Mouse (Mus musculus) neural tube, embryonic 14.5 days (tissue): ENCODE results near the gene F11. TPM values are rescaled to one million over a fixed set of nuclear protein-coding genes. Genes with fewer than 3 reads are reported as not detected.

Source experiments
- ATAC-seq: fragments of 200-750 bp; cut with Nextera tagmentation; 2 replicates; pipeline ENCODE4 v1.8.0; 2017; ENCODE audit warnings: low read depth, mild to moderate bottlenecking, moderate TSS enrichment, moderate library complexity
- H3K27ac ChIP-seq: fragments of 300-500 bp; sonication (generic); 2 replicates; pipeline ENCODE4 v1.5.1; 2014; ENCODE audit warnings: low read depth, mild to moderate bottlenecking, control low read depth, low read length, moderate library complexity, mixed read lengths
- H3K27me3 ChIP-seq: fragments of 300-500 bp; sonication (generic); 2 replicates; pipeline ENCODE4 v1.6.1; 2014; ENCODE audit warnings: low read length; ENCODE audit not compliant: control insufficient read depth, insufficient read depth
- H3K36me3 ChIP-seq: fragments of 300-500 bp; sonication (generic); 2 replicates; pipeline ENCODE4 v1.6.1; 2014; ENCODE audit warnings: low read length, mixed read lengths; ENCODE audit not compliant: control insufficient read depth, insufficient read depth
- H3K4me1 ChIP-seq: fragments of 300-500 bp; sonication (generic); 2 replicates; pipeline ENCODE4 v1.6.1; 2014; ENCODE audit warnings: low read length; ENCODE audit not compliant: control insufficient read depth, insufficient read depth
- H3K4me2 ChIP-seq: fragments of 300-500 bp; sonication (generic); 2 replicates; pipeline ENCODE4 v1.6.1; 2014; ENCODE audit warnings: mild to moderate bottlenecking, low read depth, low read length, control low read depth
- H3K4me3 ChIP-seq: fragments of 300-500 bp; sonication (generic); 2 replicates; pipeline ENCODE4 v1.5.1; 2014; ENCODE audit warnings: low read depth, low read length, control low read depth, mixed read lengths
- H3K9ac ChIP-seq: fragments of 300-500 bp; sonication (generic); replicated peaks from 2 replicates; pipeline ENCODE4 v1.6.1; 2014; ENCODE audit warnings: low read depth, mild to moderate bottlenecking, control low read depth, low read length, mixed read lengths
- H3K9me3 ChIP-seq: fragments of 300-500 bp; sonication (generic); 2 replicates; pipeline ENCODE4 v1.6.1; 2016; ENCODE audit warnings: low read length; ENCODE audit not compliant: control insufficient read depth
- WGBS: fragments of 180-500 bp; shearing (Covaris S2); extraction: QIAGEN DNeasy Blood & Tissue Kit; methylation state at CpG from one replicate; pipeline ENCODE4 v1.1.7; 2014; 5-methylcytosine and 5-hydroxymethylcytosine counted together
- polyA plus RNA-seq: library from polyadenylated mRNA; unstranded; fragments of >200 nt; fragmentation: Nextera tagmentation; extraction: Ambion mirVana; gene quantifications from 2 replicates; pipeline ENCODE4 v1.2.1, GENCODE M21; 2014

The F11 gene
- polyA plus RNA-seq, 1 experiment from 2014 or later = not detected

GRCm38 (mm10) chr8:45281630-45282029 lies 19.8 kb upstream of the F11 start:
- ATAC-seq = no peak
- no peak overlapping the region for H3K27ac ChIP-seq
- 78% methylated on average over 8 of the region's 8 CpGs for WGBS

DNA sequence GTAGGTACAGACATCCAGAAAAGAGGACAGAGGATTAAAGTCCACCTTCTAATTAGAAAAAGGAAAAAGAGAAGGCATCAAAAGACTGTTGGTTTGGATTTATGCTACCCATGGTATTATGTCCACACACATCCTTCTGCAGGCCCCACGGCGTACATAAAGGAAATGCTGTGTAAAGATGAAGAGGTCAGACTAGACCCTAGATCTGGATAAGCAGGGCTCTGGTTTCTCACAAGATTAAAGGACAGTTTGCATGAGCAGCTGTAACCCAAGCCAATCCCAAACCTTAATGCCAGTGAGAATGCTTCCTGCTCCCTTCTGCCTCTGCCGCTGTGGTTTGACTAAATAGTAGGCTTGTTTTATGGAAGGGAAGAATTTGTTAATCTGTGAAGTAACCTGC lies 15.6 kb upstream of the F11 start:
- Histone ChIP-seq H3K9me3 (no peaks in the 10 kb centered on the region), H3K27me3 (no peaks in the 10 kb centered on the region), H3K9ac (no peak overlapping the region), H3K4me1 (no peaks in the 10 kb centered on the region), H3K36me3 (no peaks in the 10 kb centered on the region), H3K27ac (no peak overlapping the region), H3K4me3 (no peak overlapping the region), H3K4me2 (no peak overlapping the region)
- 85% methylated on average over 3 of the region's 3 CpGs for WGBS
- no peak for ATAC-seq

More at GRCm38 (mm10) chr8:45281630-45282029, 19.8 kb upstream of the F11 start:
- no peaks in the 10 kb centered on the region for H3K36me3 ChIP-seq
- H3K4me1 ChIP-seq = no peaks in the 10 kb centered on the region
- H3K4me3 ChIP-seq = no peak overlapping the region
- H3K9me3 ChIP-seq = no peaks in the 10 kb centered on the region
- no peak overlapping the region for H3K9ac ChIP-seq
- no peak overlapping the region for H3K4me2 ChIP-seq
- no peaks in the 10 kb centered on the region for H3K27me3 ChIP-seq

DNA sequence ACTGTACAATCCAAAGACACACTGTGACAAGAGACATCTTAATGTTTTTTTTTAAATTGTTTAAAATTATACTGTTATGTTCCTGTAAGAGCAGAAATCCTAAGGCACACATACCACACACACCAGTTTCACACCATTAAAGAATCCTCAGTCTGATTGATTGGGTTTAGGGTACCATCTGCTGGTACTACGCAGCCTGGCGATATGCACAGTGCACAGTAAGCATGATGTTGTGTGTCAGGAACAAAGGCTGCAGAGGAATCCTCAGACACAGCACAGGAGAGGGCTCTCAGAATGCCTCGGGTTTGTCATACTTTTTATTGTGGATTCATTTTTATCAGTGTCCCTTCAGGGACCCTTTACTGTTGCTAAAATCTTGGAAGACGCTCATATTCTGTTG lies 12.5 kb upstream of the F11 start:
- Histone ChIP-seq H3K4me1 (no peaks in the 10 kb centered on the region), H3K9me3 (no peaks in the 10 kb centered on the region), H3K9ac (no peak overlapping the region), H3K27me3 (no peaks in the 10 kb centered on the region), H3K4me2 (no peak overlapping the region), H3K36me3 (no peaks in the 10 kb centered on the region), H3K4me3 (no peak overlapping the region), H3K27ac (no peak overlapping the region)
- 73% methylated on average over 4 of the region's 4 CpGs for WGBS
- no peak; the same call in 1 of the 2 replicates for ATAC-seq

DNA sequence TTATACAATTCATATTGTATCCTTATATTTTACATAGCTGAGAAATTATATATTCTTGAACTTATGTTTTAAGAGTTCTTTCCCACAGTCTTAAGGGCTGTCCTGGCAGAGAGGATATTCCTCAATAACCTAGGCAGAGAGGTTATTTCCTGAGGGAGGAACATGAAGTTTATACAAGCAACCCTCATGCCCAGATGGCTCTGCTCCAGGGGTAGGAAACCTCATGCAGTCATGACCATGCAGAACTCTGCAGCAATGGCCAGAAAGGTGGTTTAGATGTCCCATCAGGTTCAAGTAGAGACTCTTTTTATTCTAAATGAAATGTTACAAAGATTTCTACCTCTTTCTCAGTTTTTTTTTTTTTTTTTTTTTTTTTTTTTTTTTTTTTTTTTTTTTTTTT lies 7.2 kb upstream of the F11 start:
- Histone ChIP-seq H3K27ac (no peak overlapping the region), H3K4me1 (no peaks in the 10 kb centered on the region), H3K4me3 (no peak overlapping the region), H3K27me3 (no peaks in the 10 kb centered on the region), H3K9ac (no peak overlapping the region), H3K9me3 (no peaks in the 10 kb centered on the region), H3K4me2 (no peak overlapping the region), H3K36me3 (no peaks in the 10 kb centered on the region)
- no peak for ATAC-seq

GRCm38 (mm10) chr8:45268485-45268884 lies 6.7 kb upstream of the F11 start:
- Histone ChIP-seq H3K9ac (no peak overlapping the region), H3K27me3 (no peaks in the 10 kb centered on the region), H3K9me3 (no peaks in the 10 kb centered on the region), H3K4me2 (no peak overlapping the region), H3K4me1 (no peaks in the 10 kb centered on the region), H3K27ac (no peak overlapping the region), H3K36me3 (no peaks in the 10 kb centered on the region), H3K4me3 (no peak overlapping the region)
- ATAC-seq = no peak

DNA sequence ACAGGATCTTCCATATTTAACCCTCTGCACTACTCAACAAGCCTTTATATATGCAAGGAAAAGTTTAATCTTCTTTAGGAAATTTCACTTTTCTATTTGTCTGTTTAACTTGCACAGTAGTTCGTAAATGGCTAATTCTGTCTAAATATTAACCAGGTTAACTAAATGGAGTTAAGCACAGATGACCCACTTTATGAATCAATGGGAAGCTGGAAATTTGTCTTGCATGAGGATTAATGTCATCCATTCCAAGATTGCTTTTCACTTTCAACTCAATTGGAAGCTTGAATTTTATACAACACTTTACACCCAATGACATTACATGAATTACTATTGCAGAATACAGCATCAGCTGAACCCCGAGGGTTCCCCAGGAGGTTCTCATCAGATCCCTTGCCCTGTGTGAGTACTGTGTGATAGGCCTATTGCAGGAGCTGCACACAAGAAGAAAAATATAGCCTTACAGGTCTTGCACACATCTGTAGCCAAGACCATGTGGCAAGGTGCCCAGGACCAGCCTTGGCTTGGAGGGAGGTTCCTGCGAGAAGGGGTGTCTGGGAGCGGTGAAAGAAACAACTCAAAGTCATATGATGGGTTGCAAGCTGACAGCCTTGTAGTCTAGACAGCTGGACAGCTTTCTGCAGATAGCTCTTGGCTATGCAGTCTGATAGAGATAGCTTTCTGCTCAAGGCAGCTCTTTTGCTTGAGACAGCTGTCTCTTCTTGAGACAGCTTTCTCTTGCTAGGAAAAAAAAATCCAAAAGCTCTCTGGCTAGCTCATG lies 6.0 kb upstream of the F11 start:
- ATAC-seq = no peak
- Histone ChIP-seq H3K4me1 (no peaks in the 10 kb centered on the region), H3K4me3 (no peak overlapping the region), H3K9ac (no peak overlapping the region), H3K36me3 (no peaks in the 10 kb centered on the region), H3K27me3 (no peaks in the 10 kb centered on the region), H3K27ac (no peak overlapping the region), H3K9me3 (no peaks in the 10 kb centered on the region), H3K4me2 (no peak overlapping the region)
- 84% methylated on average over 4 of the region's 4 CpGs for WGBS

DNA sequence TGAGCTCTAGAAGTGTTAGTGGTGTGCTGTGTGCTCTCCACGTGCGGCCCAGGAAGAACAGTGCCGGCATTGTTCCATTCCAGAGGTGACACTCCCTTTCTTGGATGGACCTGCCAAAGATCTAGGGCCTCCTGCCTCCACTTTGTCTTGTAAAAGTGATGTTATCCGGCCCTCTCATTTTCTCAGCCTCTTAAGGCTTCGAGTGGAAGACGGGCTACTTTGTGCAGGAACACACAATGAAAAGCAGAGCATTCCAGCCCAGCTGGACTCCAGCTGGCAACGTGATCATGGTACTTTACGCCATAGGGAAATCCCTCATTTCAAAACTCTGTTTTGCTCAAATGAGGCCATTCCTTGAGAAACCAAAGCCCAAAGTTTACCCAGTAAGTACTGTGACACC lies 5.2 kb upstream of the F11 start:
- H3K36me3 ChIP-seq = no peaks in the 10 kb centered on the region
- no peaks in the 10 kb centered on the region for H3K9me3 ChIP-seq
- H3K4me1 ChIP-seq = no peaks in the 10 kb centered on the region
- H3K4me3 ChIP-seq = no peak overlapping the region
- H3K27ac ChIP-seq = no peak overlapping the region
- no peak for ATAC-seq
- no peak overlapping the region for H3K4me2 ChIP-seq
- H3K27me3 ChIP-seq = no peaks in the 10 kb centered on the region
- WGBS = 71% methylated on average over 8 of the region's 8 CpGs
- H3K9ac ChIP-seq = no peak overlapping the region

DNA sequence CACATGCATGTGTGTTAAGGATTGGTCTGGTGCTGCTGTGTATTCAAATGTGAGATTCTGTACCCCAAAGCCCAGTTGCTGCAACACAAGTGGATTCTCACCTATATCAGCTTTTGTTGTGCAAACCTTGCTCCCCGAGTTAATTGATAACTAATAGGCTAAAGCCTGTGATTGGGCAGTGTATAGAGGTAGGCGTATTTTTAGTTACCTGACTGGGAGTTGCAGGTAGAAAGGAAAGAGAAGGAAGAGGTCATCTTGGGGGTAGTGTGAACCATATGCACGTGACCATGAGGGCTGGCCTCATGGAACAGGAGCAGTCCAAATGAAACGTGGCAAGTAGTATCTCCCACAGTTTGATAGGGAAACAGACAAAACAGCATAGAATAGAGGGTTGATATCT lies 3.1 kb upstream of the F11 start:
- H3K4me1 ChIP-seq = no peaks in the 10 kb centered on the region
- H3K36me3 ChIP-seq = no peaks in the 10 kb centered on the region
- H3K4me2 ChIP-seq = no peak overlapping the region
- no peak overlapping the region for H3K27ac ChIP-seq
- ATAC-seq = no peak
- no peak overlapping the region for H3K9ac ChIP-seq
- H3K27me3 ChIP-seq = no peaks in the 10 kb centered on the region
- H3K4me3 ChIP-seq = no peak overlapping the region
- WGBS = 86% methylated on average over 4 of the region's 4 CpGs
- H3K9me3 ChIP-seq = no peaks in the 10 kb centered on the region

DNA sequence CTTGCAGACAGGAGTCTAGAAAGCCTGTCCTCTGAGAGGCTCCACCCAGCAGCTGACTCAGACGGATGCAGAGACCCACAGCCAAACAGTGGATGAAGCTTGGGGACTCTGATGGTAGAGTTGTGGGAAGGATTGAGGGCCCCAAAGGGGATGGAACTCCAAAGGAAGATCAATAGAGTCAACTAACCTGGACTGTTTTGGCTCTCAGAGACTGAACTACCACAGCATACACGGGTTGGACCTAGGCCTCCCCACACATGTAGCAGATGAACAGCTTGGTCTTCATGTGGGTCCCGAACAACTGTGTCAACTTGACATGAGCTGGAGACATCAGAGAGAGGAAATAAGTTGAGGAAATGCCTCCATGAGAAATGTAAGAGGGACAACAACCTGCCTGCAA lies 1.0 kb upstream of the F11 start:
- Histone ChIP-seq H3K27ac (no peak overlapping the region), H3K9ac (no peak overlapping the region), H3K4me2 (no peak overlapping the region), H3K4me1 (no peaks in the 10 kb centered on the region), H3K36me3 (no peaks in the 10 kb centered on the region), H3K27me3 (no peaks in the 10 kb centered on the region), H3K4me3 (no peak overlapping the region), H3K9me3 (no peaks in the 10 kb centered on the region)
- ATAC-seq = no peak
- 92% methylated on average over 3 of the region's 3 CpGs for WGBS
